Mouse (Mus musculus) kidney, postnatal 0 days (tissue): ENCODE measurements around the gene Magee2. TPM values are rescaled to one million over a fixed set of nuclear protein-coding genes. Genes with fewer than 3 reads are reported as not detected.
"Not testable (repeated sequence)": the region's sequence is repeated elsewhere in the genome, so short reads cannot be mapped to it uniquely, and the experiment has no call there.

Experiments used
- ATAC-seq: fragments of 200-750 bp; cut with Nextera tagmentation; replicated peaks from 2 replicates; pipeline ENCODE4 v1.8.0; 2017; ENCODE audit warnings: low read depth, moderate number of reproducible peaks, moderate TSS enrichment, moderate library complexity; ENCODE audit not compliant: low FRiP score
- DNase-seq: peaks from one replicate; pipeline ENCODE4 v3.0.0-alpha.2; 2016; ENCODE audit warnings: low spot score
- H3K27ac ChIP-seq: fragments of 300-500 bp; sonication (generic); 2 replicates; pipeline ENCODE4 v1.5.1; 2014; ENCODE audit warnings: mild to moderate bottlenecking
- H3K27me3 ChIP-seq: fragments of 300-500 bp; sonication (generic); 2 replicates; pipeline ENCODE4 v1.6.1; 2014; ENCODE audit warnings: low read length, mixed read lengths; ENCODE audit not compliant: insufficient read depth
- H3K36me3 ChIP-seq: fragments of 300-500 bp; sonication (generic); 2 replicates; pipeline ENCODE4 v1.6.1; 2014; ENCODE audit warnings: low read length, mixed read lengths; ENCODE audit not compliant: insufficient read depth
- H3K4me1 ChIP-seq: fragments of 300-500 bp; sonication (generic); replicated peaks from 2 replicates; pipeline ENCODE4 v1.6.1; 2014; ENCODE audit warnings: antibody characterized with exemption, low read length, mixed read lengths; ENCODE audit not compliant: insufficient read depth
- H3K4me2 ChIP-seq: fragments of 300-500 bp; sonication (generic); 2 replicates; pipeline ENCODE4 v1.6.1; 2014; ENCODE audit warnings: mild to moderate bottlenecking, low read length, moderate library complexity, mixed read lengths
- H3K4me3 ChIP-seq: fragments of 300-500 bp; sonication (generic); replicated peaks from 2 replicates; pipeline ENCODE4 v1.5.1; 2014; ENCODE audit warnings: low read depth, low read length
- H3K9ac ChIP-seq: fragments of 300-500 bp; sonication (generic); 2 replicates; pipeline ENCODE4 v1.6.1; 2014; ENCODE audit warnings: low read depth, low read length
- H3K9me3 ChIP-seq: fragments of 300-500 bp; sonication (generic); replicated peaks from 2 replicates; pipeline ENCODE4 v1.6.1; 2016; ENCODE audit warnings: low read length, inconsistent platforms, mixed read lengths
- CTCF ChIP-seq: IDR thresholded peaks from 2 replicates; pipeline ENCODE4 v1.5.1; 2016; ENCODE audit warnings: antibody characterized with exemption, low read depth, mild to moderate bottlenecking, moderate library complexity
- WGBS: fragments of 180-500 bp; shearing (Covaris S2); extraction: QIAGEN DNeasy Blood & Tissue Kit; methylation state at CpG from one replicate; pipeline ENCODE4 v1.1.7; 2014; 5-methylcytosine and 5-hydroxymethylcytosine counted together
- polyA plus RNA-seq: library from polyadenylated mRNA; unstranded; fragments of >200 nt; fragmentation: Nextera tagmentation; extraction: Ambion mirVana; gene quantifications from 2 replicates; pipeline ENCODE4 v1.2.1, GENCODE M21; 2015

The Magee2 gene
- polyA plus RNA-seq = 1.0 and 1.3 TPM in 2 replicates

- H3K9me3 ChIP-seq = no peaks in the 10 kb centered on the region
- 28% methylated on average over 37 of the region's 37 CpGs for WGBS
- peak within 1 kb of the TSS; percentile 56 for H3K4me2 ChIP-seq
- H3K27ac ChIP-seq = no peak within 1 kb of the TSS
- ATAC-seq (no peak), DNase-seq (peak; percentile 46)
- peak within 1 kb of the TSS; percentile 37 for H3K4me3 ChIP-seq
- no peaks in the 10 kb centered on the region for H3K36me3 ChIP-seq
- 0 out of 2 replicates have a peak within 1 kb of the TSS, but pooled peaks have one; percentile 18 for H3K9ac ChIP-seq
- no peaks in the 10 kb centered on the region for H3K4me1 ChIP-seq
- H3K27me3 ChIP-seq = peaks cover 5% of the 10 kb centered on the region; the same call in 1 of the 2 replicates
- TF ChIP-seq CTCF = peak; percentile 30; the same call in 1 of the 2 replicates
These were observed at the start of gene Magee2 for GRCm38 (mm10) chrX:104856751-104857341. Magee2 (minus strand) TSS chrX:104857267.

DNA sequence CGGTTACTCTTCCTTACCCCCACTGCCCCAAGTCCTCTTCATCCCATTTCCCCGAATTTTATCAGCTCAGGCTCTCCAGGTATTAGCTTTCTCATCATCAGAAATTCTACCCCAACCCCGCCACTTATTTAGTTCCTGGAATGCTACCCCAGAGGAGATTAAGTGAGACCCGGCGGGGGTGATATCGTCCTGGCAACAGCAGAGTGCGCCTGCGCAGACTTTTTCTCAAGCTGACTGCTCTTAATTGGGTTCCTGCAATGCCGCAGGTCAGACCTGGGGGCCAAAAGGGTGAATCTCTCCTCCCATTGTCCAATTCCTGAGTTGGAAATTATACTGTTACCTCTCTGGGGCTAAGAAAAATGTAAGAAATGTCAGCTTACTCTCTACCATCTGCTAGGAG is 3.5 kb downstream of the Magee2 start:
- no peak for TF ChIP-seq CTCF
- DNase-seq (no peak), ATAC-seq (no peak)
- no peaks in the 10 kb centered on the region for H3K36me3 ChIP-seq
- no peak overlapping the region for H3K9ac ChIP-seq
- H3K4me3 ChIP-seq = no peak overlapping the region
- H3K4me1 ChIP-seq = no peaks in the 10 kb centered on the region
- peaks cover 5% of the 10 kb centered on the region; the same call in 1 of the 2 replicates for H3K27me3 ChIP-seq
- 36% methylated on average over 9 of the region's 9 CpGs for WGBS
- no peak overlapping the region for H3K4me2 ChIP-seq
- no peaks in the 10 kb centered on the region for H3K9me3 ChIP-seq
- H3K27ac ChIP-seq = no peak overlapping the region

GRCm38 (mm10) chrX:104817583-104817982 is 39.5 kb downstream of the Magee2 start:
- 89% methylated on average over 4 of the region's 5 CpGs for WGBS
- H3K27ac ChIP-seq, H3K4me1 ChIP-seq, DNase-seq, ATAC-seq, H3K4me3 ChIP-seq, H3K9me3 ChIP-seq, H3K4me2 ChIP-seq, H3K36me3 ChIP-seq, H3K9ac ChIP-seq, H3K27me3 ChIP-seq: not testable (repeated sequence)

GRCm38 (mm10) chrX:104816987-104817386 is 40.1 kb downstream of the Magee2 start:
- H3K9ac ChIP-seq, H3K4me1 ChIP-seq, H3K9me3 ChIP-seq, ATAC-seq, DNase-seq, H3K4me3 ChIP-seq, H3K4me2 ChIP-seq, H3K27me3 ChIP-seq, H3K36me3 ChIP-seq, H3K27ac ChIP-seq: not testable (repeated sequence)
- WGBS = 93% methylated on average over 1 of the region's 3 CpGs

- H3K4me1 ChIP-seq, H3K4me2 ChIP-seq, H3K9ac ChIP-seq, H3K27me3 ChIP-seq, H3K36me3 ChIP-seq, H3K4me3 ChIP-seq, DNase-seq, H3K27ac ChIP-seq, ATAC-seq, H3K9me3 ChIP-seq: not testable (repeated sequence)
- WGBS = 47% methylated on average over 3 of the region's 4 CpGs
These were observed 43.4 kb downstream of the Magee2 start for GRCm38 (mm10) chrX:104813704-104814103.

Other genes starting within 250 kb of the Magee2 start
- 6.2 and 6.5 TPM in 2 replicates for gene Zdhhc15, start 186.2 kb downstream of the Magee2 start, polyA plus RNA-seq
- gene Pbdc1, start 222.5 kb upstream of the Magee2 start, polyA plus RNA-seq = 47.5 and 49.0 TPM in 2 replicates